Mouse (Mus musculus): ENCODE data around the gene Thrap3.

DNA sequence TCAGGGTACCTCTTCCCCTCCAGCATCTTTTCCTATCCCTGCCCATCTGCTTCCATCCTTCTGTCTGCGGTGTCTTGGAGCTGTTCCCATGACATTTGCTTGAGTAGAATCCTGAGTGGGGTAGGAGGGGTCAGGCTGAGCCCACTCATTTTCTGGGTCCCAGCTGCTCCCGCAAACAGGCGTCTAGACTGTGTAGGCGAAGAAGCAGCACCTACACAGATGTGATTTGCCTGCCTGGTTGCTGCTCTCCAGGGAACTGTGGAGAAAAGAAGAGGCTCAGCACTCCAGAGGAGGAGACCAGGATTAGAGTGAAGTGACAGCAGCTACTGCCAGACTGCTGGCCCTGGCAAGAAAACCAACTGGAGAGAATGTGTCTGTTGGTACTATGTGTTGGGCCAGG lies 83.9 kb downstream of the Thrap3 start:
- TF ChIP-seq CTCF (IDR thresholded peaks at IDR 0.05; ENCODE audit: borderline replicate concordance, insufficient read depth, low read length) (no peak), POLR2A (IDR thresholded peaks at IDR 0.05; ENCODE audit: low read depth, low read length) (no peak)

Measured in embryonic fibroblast, embryonic 13.5 days (primary cell).